Mouse (Mus musculus): ENCODE results near the gene Was. TPM values are rescaled to one million over a fixed set of nuclear protein-coding genes. Genes with fewer than 3 reads are reported as not detected.
"Not testable (repeated sequence)": the region's sequence is repeated elsewhere in the genome, so short reads cannot be mapped to it uniquely, and the experiment has no call there.

Gene Was
- polyA plus RNA-seq, 1 experiment from 2014 or later = 0.24 TPM

- peaks cover 8% of the 10 kb centered on the region for H3K4me1 ChIP-seq
- peak; percentile 43; the same call in 1 of the 2 replicates for ATAC-seq (ENCODE audit: extremely low read depth, insufficient number of reproducible peaks, low FRiP score, low TSS enrichment)
Measured at GRCm38 (mm10) chrX:8073881-8074429, 16.3 kb downstream of the Was start.

GRCm38 (mm10) chrX:8069166-8069565, 21.1 kb downstream of the Was start:
- ATAC-seq (ENCODE audit: extremely low read depth, insufficient number of reproducible peaks, low FRiP score, low TSS enrichment) = no peak
- H3K4me1 ChIP-seq = peaks cover 5% of the 10 kb centered on the region; the same call in 1 of the 2 replicates
- H3K27ac ChIP-seq (replicated peaks) = no peak overlapping the region
- WGBS = 92% methylated on average over 1 of the region's 1 CpGs
- H3K27me3 ChIP-seq (replicated peaks) = no peaks in the 10 kb centered on the region
- H3K9me3 ChIP-seq = no peaks in the 10 kb centered on the region
- H3K4me3 ChIP-seq = no peak overlapping the region
- H3K9ac ChIP-seq = no peak overlapping the region
- no peak overlapping the region for H3K4me2 ChIP-seq
- peaks cover 78% of the 10 kb centered on the region for H3K36me3 ChIP-seq

More at GRCm38 (mm10) chrX:8073881-8074429, 16.3 kb downstream of the Was start:
- H3K36me3 ChIP-seq = peaks cover 31% of the 10 kb centered on the region
- no peaks in the 10 kb centered on the region for H3K27me3 ChIP-seq (replicated peaks)
- WGBS = 8% methylated on average over 35 of the region's 64 CpGs
- peak overlapping the region; percentile 69 for H3K4me3 ChIP-seq
- no peaks in the 10 kb centered on the region for H3K9me3 ChIP-seq
- peak overlapping the region; percentile 69 for H3K4me2 ChIP-seq
- peak overlapping the region; percentile 89 for H3K27ac ChIP-seq (replicated peaks)
- peak overlapping the region; percentile 85 for H3K9ac ChIP-seq

- H3K36me3 ChIP-seq; H3K4me1 ChIP-seq; ATAC-seq (ENCODE audit: extremely low read depth, insufficient number of reproducible peaks, low FRiP score, low TSS enrichment); H3K27me3 ChIP-seq (replicated peaks); H3K9me3 ChIP-seq; H3K4me2 ChIP-seq; H3K27ac ChIP-seq (replicated peaks); H3K4me3 ChIP-seq; H3K9ac ChIP-seq: not testable (repeated sequence)
- 73% methylated on average over 8 of the region's 8 CpGs for WGBS
Measured at GRCm38 (mm10) chrX:8051044-8051781, 39.1 kb downstream of the Was start.

GRCm38 (mm10) chrX:8033009-8033408, 57.3 kb downstream of the Was start:
- H3K4me2 ChIP-seq = no peak overlapping the region
- no peak overlapping the region for H3K9ac ChIP-seq
- H3K27ac ChIP-seq (replicated peaks) = no peak overlapping the region
- ATAC-seq (ENCODE audit: extremely low read depth, insufficient number of reproducible peaks, low FRiP score, low TSS enrichment) = no peak
- no peaks in the 10 kb centered on the region for H3K36me3 ChIP-seq
- H3K27me3 ChIP-seq (replicated peaks) = no peaks in the 10 kb centered on the region
- H3K9me3 ChIP-seq = no peaks in the 10 kb centered on the region
- 57% methylated on average over 1 of the region's 1 CpGs for WGBS
- H3K4me3 ChIP-seq = no peak overlapping the region
- no peaks in the 10 kb centered on the region for H3K4me1 ChIP-seq

Other genes with a start within 250 kb of the Was start
- gene Otud5, start 249.1 kb downstream of the Was start, polyA plus RNA-seq (2015; fragmentation: Nextera tagmentation; extraction: Ambion mirVana) = 28.0 and 29.4 TPM in 2 replicates
- gene Pim2, start 212.2 kb downstream of the Was start, polyA plus RNA-seq (2015; fragmentation: Nextera tagmentation; extraction: Ambion mirVana) = 5.9 and 6.7 TPM in 2 replicates
- gene Slc35a2, start 206.5 kb downstream of the Was start, polyA plus RNA-seq (2015; fragmentation: Nextera tagmentation; extraction: Ambion mirVana) = 24.1 and 25.4 TPM in 2 replicates
- gene Pqbp1, start 191.2 kb downstream of the Was start, polyA plus RNA-seq (2015; fragmentation: Nextera tagmentation; extraction: Ambion mirVana) = 79.0 and 81.7 TPM in 2 replicates
- gene Timm17b, start 191.1 kb downstream of the Was start, polyA plus RNA-seq (2015; fragmentation: Nextera tagmentation; extraction: Ambion mirVana) = 130 and 143 TPM in 2 replicates
- gene Gm10491, start 182.7 kb downstream of the Was start, polyA plus RNA-seq (2015; fragmentation: Nextera tagmentation; extraction: Ambion mirVana) = not detected in 2 replicates
- gene Gm10490, start 181.0 kb downstream of the Was start, polyA plus RNA-seq (2015; fragmentation: Nextera tagmentation; extraction: Ambion mirVana) = not detected in 2 replicates
- gene Pcsk1n, start 170.7 kb downstream of the Was start, polyA plus RNA-seq (2015; fragmentation: Nextera tagmentation; extraction: Ambion mirVana) = 0.42 and 0.78 TPM in 2 replicates
- gene Eras, start 161.9 kb downstream of the Was start, polyA plus RNA-seq (2015; fragmentation: Nextera tagmentation; extraction: Ambion mirVana) = not detected in 2 replicates
- 22.8 and 24.9 TPM in 2 replicates for gene Hdac6, start 142.6 kb downstream of the Was start, polyA plus RNA-seq (2015; fragmentation: Nextera tagmentation; extraction: Ambion mirVana)
- 2.8 and 5.9 TPM in 2 replicates for gene Gata1, start 112.4 kb downstream of the Was start, polyA plus RNA-seq (2015; fragmentation: Nextera tagmentation; extraction: Ambion mirVana)
- gene Glod5, start 72.0 kb downstream of the Was start, polyA plus RNA-seq (2015; fragmentation: Nextera tagmentation; extraction: Ambion mirVana) = 0.38 and 0.53 TPM in 2 replicates
- gene Suv39h1, start 15.7 kb downstream of the Was start, polyA plus RNA-seq (2015; fragmentation: Nextera tagmentation; extraction: Ambion mirVana) = 34.4 and 34.9 TPM in 2 replicates
- gene Wdr13, start 42.4 kb upstream of the Was start, polyA plus RNA-seq (2015; fragmentation: Nextera tagmentation; extraction: Ambion mirVana) = 20.9 and 22.8 TPM in 2 replicates
- 323 and 335 TPM in 2 replicates for gene Rbm3, start 55.4 kb upstream of the Was start, polyA plus RNA-seq (2015; fragmentation: Nextera tagmentation; extraction: Ambion mirVana)
- gene Tbc1d25, start 85.7 kb upstream of the Was start, polyA plus RNA-seq (2015; fragmentation: Nextera tagmentation; extraction: Ambion mirVana) = 9.0 and 10.4 TPM in 2 replicates
- 26.2 and 29.2 TPM in 2 replicates for gene Ebp, start 103.0 kb upstream of the Was start, polyA plus RNA-seq (2015; fragmentation: Nextera tagmentation; extraction: Ambion mirVana)
- gene Porcn, start 116.0 kb upstream of the Was start, polyA plus RNA-seq (2015; fragmentation: Nextera tagmentation; extraction: Ambion mirVana) = 3.7 and 3.9 TPM in 2 replicates
- 23.8 and 27.5 TPM in 2 replicates for gene Ftsj1, start 161.9 kb upstream of the Was start, polyA plus RNA-seq (2015; fragmentation: Nextera tagmentation; extraction: Ambion mirVana)
- 24.1 and 24.6 TPM in 2 replicates for gene Slc38a5, start 180.6 kb upstream of the Was start, polyA plus RNA-seq (2015; fragmentation: Nextera tagmentation; extraction: Ambion mirVana)
- not detected in 2 replicates for gene Ssxb10, start 236.9 kb upstream of the Was start, polyA plus RNA-seq (2015; fragmentation: Nextera tagmentation; extraction: Ambion mirVana)